Mouse (Mus musculus): ENCODE data around the gene Pip5k1c. TPM values are rescaled to one million over a fixed set of nuclear protein-coding genes. Genes with fewer than 3 reads are reported as not detected.

Pip5k1c gene
- polyA plus RNA-seq, 1 experiment from 2014 or later, result 41.1 TPM

GRCm38 (mm10) chr10:81364666-81365065 lies 71.9 kb downstream of the Pip5k1c start:
- H3K4me2 ChIP-seq, result peak overlapping the region; percentile 82
- H3K4me1 ChIP-seq (replicated peaks), result peaks cover 68% of the 10 kb centered on the region
- ATAC-seq (ENCODE audit: insufficient number of reproducible peaks, low FRiP score), result no peak; the same call in 1 of the 2 replicates
- WGBS, result 14% methylated on average over 28 of the region's 28 CpGs
- H3K27me3 ChIP-seq (replicated peaks), result peaks cover 3% of the 10 kb centered on the region; the same call in 1 of the 2 replicates
- no peaks in the 10 kb centered on the region for H3K9me3 ChIP-seq (replicated peaks)
- H3K9ac ChIP-seq, result peak overlapping the region; percentile 78
- peaks cover 55% of the 10 kb centered on the region for H3K36me3 ChIP-seq
- H3K27ac ChIP-seq (ENCODE audit: poor library complexity, severe bottlenecking), result no peak overlapping the region
- H3K4me3 ChIP-seq, result peak overlapping the region; percentile 49

- H3K9ac ChIP-seq, result peak overlapping the region; percentile 78
- peaks cover 56% of the 10 kb centered on the region for H3K36me3 ChIP-seq
- 0 out of 2 replicates have a peak overlapping the region, but pooled peaks have one; percentile 16 for H3K27ac ChIP-seq (ENCODE audit: poor library complexity, severe bottlenecking)
- ATAC-seq (ENCODE audit: insufficient number of reproducible peaks, low FRiP score), result no peak
- H3K27me3 ChIP-seq (replicated peaks), result peaks cover 3% of the 10 kb centered on the region; the same call in 1 of the 2 replicates
- H3K4me2 ChIP-seq, result peak overlapping the region; percentile 82
- 36% methylated on average over 4 of the region's 4 CpGs for WGBS
- peak overlapping the region; percentile 49; the same call in 1 of the 2 replicates for H3K4me3 ChIP-seq
- no peaks in the 10 kb centered on the region for H3K9me3 ChIP-seq (replicated peaks)
- H3K4me1 ChIP-seq (replicated peaks), result peaks cover 65% of the 10 kb centered on the region
Measured at GRCm38 (mm10) chr10:81365073-81365472, 72.3 kb downstream of the Pip5k1c start.

GRCm38 (mm10) chr10:81365672-81366476 lies 73.1 kb downstream of the Pip5k1c start, which contains the start of gene 4930404N11Rik:
4930404N11Rik (minus strand) TSS chr10:81365816.
- 29% methylated on average over 12 of the region's 12 CpGs for WGBS
- H3K4me3 ChIP-seq, result peak within 1 kb of the TSS; percentile 49
- H3K4me2 ChIP-seq, result peak within 1 kb of the TSS; percentile 82
- H3K27ac ChIP-seq (ENCODE audit: poor library complexity, severe bottlenecking), result peak within 1 kb of the TSS; percentile 16
- H3K36me3 ChIP-seq, result peaks cover 63% of the 10 kb centered on the region
- peaks cover 57% of the 10 kb centered on the region for H3K4me1 ChIP-seq (replicated peaks)
- no peaks in the 10 kb centered on the region for H3K9me3 ChIP-seq (replicated peaks)
- H3K27me3 ChIP-seq (replicated peaks), result peaks cover 3% of the 10 kb centered on the region; the same call in 1 of the 2 replicates
- peak within 1 kb of the TSS; percentile 78 for H3K9ac ChIP-seq
- ATAC-seq (ENCODE audit: insufficient number of reproducible peaks, low FRiP score), result peak; percentile 1; the same call in 1 of the 2 replicates

GRCm38 (mm10) chr10:81366477-81367206 lies 73.9 kb downstream of the Pip5k1c start:
- H3K36me3 ChIP-seq, result peaks cover 67% of the 10 kb centered on the region
- H3K4me1 ChIP-seq (replicated peaks), result peaks cover 52% of the 10 kb centered on the region
- no peaks in the 10 kb centered on the region for H3K9me3 ChIP-seq (replicated peaks)
- H3K4me2 ChIP-seq, result no peak overlapping the region
- H3K9ac ChIP-seq, result no peak overlapping the region
- H3K27ac ChIP-seq (ENCODE audit: poor library complexity, severe bottlenecking), result no peak overlapping the region; the same call in 1 of the 2 replicates
- peaks cover 3% of the 10 kb centered on the region; the same call in 1 of the 2 replicates for H3K27me3 ChIP-seq (replicated peaks)
- H3K4me3 ChIP-seq, result no peak overlapping the region
- ATAC-seq (ENCODE audit: insufficient number of reproducible peaks, low FRiP score), result no peak
- WGBS, result 73% methylated on average over 6 of the region's 6 CpGs

GRCm38 (mm10) chr10:81367207-81367495 lies 74.4 kb downstream of the Pip5k1c start:
- H3K9me3 ChIP-seq (replicated peaks), result no peaks in the 10 kb centered on the region
- H3K4me3 ChIP-seq, result no peak overlapping the region
- H3K27me3 ChIP-seq (replicated peaks), result peaks cover 3% of the 10 kb centered on the region; the same call in 1 of the 2 replicates
- no peak overlapping the region for H3K9ac ChIP-seq
- 91% methylated on average over 6 of the region's 6 CpGs for WGBS
- no peak overlapping the region for H3K4me2 ChIP-seq
- no peak for ATAC-seq (ENCODE audit: insufficient number of reproducible peaks, low FRiP score)
- H3K27ac ChIP-seq (ENCODE audit: poor library complexity, severe bottlenecking), result no peak overlapping the region
- H3K4me1 ChIP-seq (replicated peaks), result peaks cover 47% of the 10 kb centered on the region
- H3K36me3 ChIP-seq, result peaks cover 67% of the 10 kb centered on the region

Small RNAs within 50 kb of the gene (microRNA-seq; reads per million reads assigned to microRNA genes)
- gene Mir3057, result 6.4 reads per million, percentile 19 among the genes with 10 or more reads in this experiment

Other genes with a start within 250 kb of the Pip5k1c start
- gene Sgta, start 232.8 kb upstream of the Pip5k1c start, polyA plus RNA-seq (2016; fragmentation: Nextera tagmentation; extraction: Ambion mirVana), result 152 and 154 TPM in 2 replicates
- 35.5 and 36.6 TPM in 2 replicates for gene Thop1, start 222.9 kb upstream of the Pip5k1c start, polyA plus RNA-seq (2016; fragmentation: Nextera tagmentation; extraction: Ambion mirVana)
- 0.31 and 0.47 TPM in 2 replicates for gene Creb3l3, start 194.1 kb upstream of the Pip5k1c start, polyA plus RNA-seq (2016; fragmentation: Nextera tagmentation; extraction: Ambion mirVana)
- 161 and 165 TPM in 2 replicates for gene Map2k2, start 187.0 kb upstream of the Pip5k1c start, polyA plus RNA-seq (2016; fragmentation: Nextera tagmentation; extraction: Ambion mirVana)
- 24.7 and 24.8 TPM in 2 replicates for gene Zbtb7a, start 157.7 kb upstream of the Pip5k1c start, polyA plus RNA-seq (2016; fragmentation: Nextera tagmentation; extraction: Ambion mirVana)
- 36.0 and 36.1 TPM in 2 replicates for gene Pias4, start 125.0 kb upstream of the Pip5k1c start, polyA plus RNA-seq (2016; fragmentation: Nextera tagmentation; extraction: Ambion mirVana)
- 408 and 433 TPM in 2 replicates for gene Eef2, start 116.3 kb upstream of the Pip5k1c start, polyA plus RNA-seq (2016; fragmentation: Nextera tagmentation; extraction: Ambion mirVana)
- 62.8 and 69.0 TPM in 2 replicates for gene Dapk3, start 110.0 kb upstream of the Pip5k1c start, polyA plus RNA-seq (2016; fragmentation: Nextera tagmentation; extraction: Ambion mirVana)
- gene 4930442H23Rik, start 109.1 kb upstream of the Pip5k1c start, polyA plus RNA-seq (2016; fragmentation: Nextera tagmentation; extraction: Ambion mirVana), result 0.18 TPM in 1 of 2 replicates, not detected in the other
- 3.9 and 4.9 TPM in 2 replicates for gene Nmrk2, start 90.9 kb upstream of the Pip5k1c start, polyA plus RNA-seq (2016; fragmentation: Nextera tagmentation; extraction: Ambion mirVana)
- gene Atcay, start 62.1 kb upstream of the Pip5k1c start, polyA plus RNA-seq (2016; fragmentation: Nextera tagmentation; extraction: Ambion mirVana), result 0.46 and 0.72 TPM in 2 replicates
- gene Zfr2, start 59.8 kb upstream of the Pip5k1c start, polyA plus RNA-seq (2016; fragmentation: Nextera tagmentation; extraction: Ambion mirVana), result 6.1 and 7.2 TPM in 2 replicates
- 2.0 and 2.2 TPM in 2 replicates for gene Matk, start 40.0 kb upstream of the Pip5k1c start, polyA plus RNA-seq (2016; fragmentation: Nextera tagmentation; extraction: Ambion mirVana)
- gene Mrpl54, start 26.0 kb upstream of the Pip5k1c start, polyA plus RNA-seq (2016; fragmentation: Nextera tagmentation; extraction: Ambion mirVana), result 243 and 253 TPM in 2 replicates
- 43.3 and 46.1 TPM in 2 replicates for gene Apba3, start 26.0 kb upstream of the Pip5k1c start, polyA plus RNA-seq (2016; fragmentation: Nextera tagmentation; extraction: Ambion mirVana)
- gene Tjp3, start 1.4 kb upstream of the Pip5k1c start, polyA plus RNA-seq (2016; fragmentation: Nextera tagmentation; extraction: Ambion mirVana), result 1.7 and 2.3 TPM in 2 replicates
- 37.3 and 40.3 TPM in 2 replicates for gene Cactin, start 28.1 kb downstream of the Pip5k1c start, polyA plus RNA-seq (2016; fragmentation: Nextera tagmentation; extraction: Ambion mirVana)
- 13.4 TPM in 2 replicates for gene Tbxa2r, start 35.8 kb downstream of the Pip5k1c start, polyA plus RNA-seq (2016; fragmentation: Nextera tagmentation; extraction: Ambion mirVana)
- gene Gipc3, start 50.3 kb downstream of the Pip5k1c start, polyA plus RNA-seq (2016; fragmentation: Nextera tagmentation; extraction: Ambion mirVana), result not detected in 2 replicates
- 107 and 109 TPM in 2 replicates for gene Hmg20b, start 57.5 kb downstream of the Pip5k1c start, polyA plus RNA-seq (2016; fragmentation: Nextera tagmentation; extraction: Ambion mirVana)
- gene Mfsd12, start 64.5 kb downstream of the Pip5k1c start, polyA plus RNA-seq (2016; fragmentation: Nextera tagmentation; extraction: Ambion mirVana), result 13.0 and 13.4 TPM in 2 replicates
- gene 4930404N11Rik, start 72.9 kb downstream of the Pip5k1c start, polyA plus RNA-seq (2016; fragmentation: Nextera tagmentation; extraction: Ambion mirVana), result 0.82 and 0.91 TPM in 2 replicates
- 96.4 and 99.5 TPM in 2 replicates for gene Fzr1, start 85.6 kb downstream of the Pip5k1c start, polyA plus RNA-seq (2016; fragmentation: Nextera tagmentation; extraction: Ambion mirVana)
- gene Dohh, start 91.5 kb downstream of the Pip5k1c start, polyA plus RNA-seq (2016; fragmentation: Nextera tagmentation; extraction: Ambion mirVana), result 66.7 and 66.9 TPM in 2 replicates
- gene Gm48551, start 91.5 kb downstream of the Pip5k1c start, polyA plus RNA-seq (2016; fragmentation: Nextera tagmentation; extraction: Ambion mirVana), result 1.9 and 2.2 TPM in 2 replicates
- 1.2 and 1.8 TPM in 2 replicates for gene Gm48552, start 96.0 kb downstream of the Pip5k1c start, polyA plus RNA-seq (2016; fragmentation: Nextera tagmentation; extraction: Ambion mirVana)
- gene Smim24, start 100.1 kb downstream of the Pip5k1c start, polyA plus RNA-seq (2016; fragmentation: Nextera tagmentation; extraction: Ambion mirVana), result 2.9 and 4.3 TPM in 2 replicates
- 39.3 and 40.7 TPM in 2 replicates for gene Nfic, start 162.7 kb downstream of the Pip5k1c start, polyA plus RNA-seq (2016; fragmentation: Nextera tagmentation; extraction: Ambion mirVana)
- gene Celf5, start 189.7 kb downstream of the Pip5k1c start, polyA plus RNA-seq (2016; fragmentation: Nextera tagmentation; extraction: Ambion mirVana), result 0.19 and 0.28 TPM in 2 replicates
- 54.9 and 60.2 TPM in 2 replicates for gene Ncln, start 203.4 kb downstream of the Pip5k1c start, polyA plus RNA-seq (2016; fragmentation: Nextera tagmentation; extraction: Ambion mirVana)
- 0.42 and 0.52 TPM in 2 replicates for gene S1pr4, start 207.2 kb downstream of the Pip5k1c start, polyA plus RNA-seq (2016; fragmentation: Nextera tagmentation; extraction: Ambion mirVana)
- 1.9 and 2.3 TPM in 2 replicates for gene Gna15, start 231.3 kb downstream of the Pip5k1c start, polyA plus RNA-seq (2016; fragmentation: Nextera tagmentation; extraction: Ambion mirVana)

Measured in heart, embryonic 12.5 days (tissue).